Mouse (Mus musculus) kidney, embryonic 14.5 days (tissue): Measurements from ENCODE around the gene Psme1. TPM values are rescaled to one million over a fixed set of nuclear protein-coding genes. Genes with fewer than 3 reads are reported as not detected.

Source experiments
- ATAC-seq: fragments of 200-750 bp; cut with Nextera tagmentation; 2 replicates; pipeline ENCODE4 v1.8.0; 2017; ENCODE audit warnings: moderate number of reproducible peaks, mild to moderate bottlenecking, moderate TSS enrichment, moderate library complexity; ENCODE audit not compliant: low FRiP score, low TSS enrichment
- H3K27ac ChIP-seq: fragments of 300-500 bp; sonication (generic); 2 replicates; pipeline ENCODE4 v1.5.1; 2014; ENCODE audit warnings: low read depth, mild to moderate bottlenecking, low read length, moderate library complexity, mixed read lengths
- H3K27me3 ChIP-seq: fragments of 300-500 bp; sonication (generic); 2 replicates; pipeline ENCODE4 v1.6.1; 2014; ENCODE audit warnings: mild to moderate bottlenecking, low read length; ENCODE audit not compliant: control insufficient read depth, insufficient read depth
- H3K36me3 ChIP-seq: fragments of 300-500 bp; sonication (generic); 2 replicates; pipeline ENCODE4 v1.6.1; 2014; ENCODE audit warnings: low read length, mixed read lengths; ENCODE audit not compliant: control insufficient read depth, insufficient read depth
- H3K4me1 ChIP-seq: fragments of 300-500 bp; sonication (generic); 2 replicates; pipeline ENCODE4 v1.6.1; 2014; ENCODE audit warnings: low read length, mixed read lengths; ENCODE audit not compliant: control insufficient read depth, insufficient read depth
- H3K4me2 ChIP-seq: fragments of 300-500 bp; sonication (generic); replicated peaks from 2 replicates; pipeline ENCODE4 v1.6.1; 2014; ENCODE audit warnings: low read depth, mild to moderate bottlenecking, low read length
- H3K4me3 ChIP-seq: fragments of 300-500 bp; sonication (generic); 2 replicates; pipeline ENCODE4 v1.5.1; 2014; ENCODE audit warnings: mild to moderate bottlenecking, low read length
- H3K9ac ChIP-seq: fragments of 300-500 bp; sonication (generic); 2 replicates; pipeline ENCODE4 v1.6.1; 2014; ENCODE audit warnings: low read depth, mild to moderate bottlenecking, low read length, moderate library complexity
- H3K9me3 ChIP-seq: fragments of 300-500 bp; sonication (generic); 2 replicates; pipeline ENCODE4 v1.6.1; 2016; ENCODE audit warnings: low read length; ENCODE audit not compliant: control insufficient read depth
- WGBS: fragments of 180-500 bp; shearing (Covaris S2); extraction: QIAGEN DNeasy Blood & Tissue Kit; methylation state at CpG from one replicate; pipeline ENCODE4 v1.1.7; 2014; 5-methylcytosine and 5-hydroxymethylcytosine counted together
- polyA plus RNA-seq: library from polyadenylated mRNA; unstranded; fragments of >200 nt; fragmentation: Nextera tagmentation; extraction: Ambion mirVana; gene quantifications from 2 replicates; pipeline ENCODE4 v1.2.1, GENCODE M21; 2014

The Psme1 gene
- polyA plus RNA-seq, 1 experiment from 2014 or later, result 142 TPM

DNA sequence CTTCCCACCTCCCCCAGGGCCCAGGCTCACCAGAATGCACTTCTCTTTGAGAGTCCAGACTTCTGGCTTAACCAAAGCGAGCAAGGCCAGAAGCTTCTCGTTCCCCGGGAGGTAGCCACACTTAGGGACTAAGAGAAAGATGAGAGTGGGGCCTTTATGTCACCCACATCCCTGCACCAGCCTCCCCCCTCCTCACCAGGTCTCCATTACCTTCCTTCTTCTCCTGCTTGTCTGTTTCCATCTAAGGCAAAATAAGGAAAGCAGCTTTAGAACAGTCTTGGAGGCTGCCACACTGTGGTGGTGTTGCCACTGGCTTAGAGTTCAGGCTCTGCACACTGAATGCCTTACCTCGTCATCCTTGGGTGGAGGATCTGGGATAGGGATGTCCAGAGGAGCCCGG, 11.3 kb downstream of the Psme1 start:
- 94% methylated on average over 5 of the region's 5 CpGs for WGBS
- Histone ChIP-seq H3K4me3 (no peak overlapping the region), H3K27me3 (no peaks in the 10 kb centered on the region), H3K9ac (no peak overlapping the region), H3K36me3 (peaks cover 11% of the 10 kb centered on the region), H3K9me3 (no peaks in the 10 kb centered on the region), H3K27ac (no peak overlapping the region), H3K4me1 (peaks cover 17% of the 10 kb centered on the region), H3K4me2 (no peak overlapping the region)
- no peak for ATAC-seq

DNA sequence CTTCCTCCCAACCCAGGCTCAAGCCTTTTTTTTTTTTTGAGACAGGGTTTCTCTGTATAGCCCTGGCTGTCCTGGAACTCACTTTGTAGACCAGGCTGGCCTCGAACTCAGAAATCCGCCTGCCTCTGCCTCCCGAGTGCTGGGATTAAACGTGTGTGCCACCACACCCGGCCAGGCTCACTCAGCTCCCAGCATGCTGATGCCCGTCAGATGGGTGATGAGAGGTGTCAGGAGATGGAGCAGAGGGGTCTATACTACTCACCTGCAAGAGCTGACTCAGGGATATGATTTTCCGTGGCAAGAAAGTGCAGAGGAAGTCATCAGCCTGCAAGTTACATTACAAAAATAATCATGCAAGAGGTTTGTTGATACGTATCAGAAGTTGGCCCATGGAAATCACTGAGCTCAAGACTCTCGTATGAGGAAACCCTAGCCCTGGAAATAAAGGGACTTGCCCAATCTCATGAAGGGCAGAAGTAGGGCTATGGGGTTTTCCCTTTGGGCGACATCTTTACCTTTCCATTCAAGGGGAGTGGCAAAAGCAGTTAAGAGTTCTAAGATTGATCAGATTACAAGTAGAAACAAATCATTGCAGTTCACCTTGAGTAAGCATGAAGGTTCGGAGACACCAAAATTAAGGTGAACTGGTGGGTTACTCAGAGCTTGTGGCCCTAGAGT, 12.0 kb downstream of the Psme1 start:
- Histone ChIP-seq H3K27me3 (no peaks in the 10 kb centered on the region), H3K4me3 (peak overlapping the region; percentile 96), H3K9ac (peak overlapping the region; percentile 75; the same call in 1 of the 2 replicates), H3K9me3 (no peaks in the 10 kb centered on the region), H3K4me1 (peaks cover 17% of the 10 kb centered on the region), H3K36me3 (peaks cover 17% of the 10 kb centered on the region), H3K4me2 (peak overlapping the region; percentile 89), H3K27ac (peak overlapping the region; percentile 71; the same call in 1 of the 2 replicates)
- WGBS, result 82% methylated on average over 11 of the region's 11 CpGs
- no peak for ATAC-seq

DNA sequence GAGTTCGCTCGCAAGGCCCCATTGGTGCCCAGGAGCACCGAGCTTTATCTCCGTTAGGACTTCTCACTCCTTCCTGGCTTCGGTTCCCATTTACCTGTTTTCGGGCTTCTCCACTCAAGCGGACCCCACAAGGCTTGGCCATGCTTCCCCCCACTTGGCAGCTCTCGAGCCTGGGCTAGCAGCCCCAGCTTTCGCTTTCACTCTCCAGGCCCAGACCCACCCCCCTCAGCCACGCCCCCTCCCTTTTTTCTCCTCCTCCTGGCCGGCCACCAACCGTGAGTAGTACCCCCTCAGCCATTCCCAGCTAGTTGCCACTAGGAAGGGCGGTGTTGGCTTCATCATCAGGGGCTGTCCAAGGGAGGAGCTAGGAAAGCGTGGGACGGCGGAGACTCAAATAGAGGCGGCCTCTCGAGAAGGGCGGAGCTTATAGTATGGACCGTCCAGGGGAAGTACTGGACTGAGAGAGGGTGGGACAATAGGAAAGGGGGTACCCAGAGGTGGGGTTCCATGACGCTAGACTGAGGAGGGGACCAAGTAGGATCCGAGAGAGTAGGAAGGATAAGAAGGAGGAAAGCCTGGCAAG, 12.9 kb downstream of the Psme1 start, which contains the start of gene Psme2:
Gene Psme2, minus strand, starts transcription at position 366 of the 583 bp plus-strand sequence.
- Histone ChIP-seq H3K27me3 (no peaks in the 10 kb centered on the region), H3K36me3 (peaks cover 26% of the 10 kb centered on the region), H3K4me2 (peak within 1 kb of the TSS; percentile 89), H3K4me3 (peak within 1 kb of the TSS; percentile 96), H3K9me3 (no peaks in the 10 kb centered on the region), H3K4me1 (peaks cover 17% of the 10 kb centered on the region), H3K9ac (peak within 1 kb of the TSS; percentile 80), H3K27ac (peak within 1 kb of the TSS; percentile 95)
- whole genome bisulfite sequencing, result under 1% methylated on average over 22 of the region's 22 CpGs
- ATAC-seq, result peak; percentile 97

DNA sequence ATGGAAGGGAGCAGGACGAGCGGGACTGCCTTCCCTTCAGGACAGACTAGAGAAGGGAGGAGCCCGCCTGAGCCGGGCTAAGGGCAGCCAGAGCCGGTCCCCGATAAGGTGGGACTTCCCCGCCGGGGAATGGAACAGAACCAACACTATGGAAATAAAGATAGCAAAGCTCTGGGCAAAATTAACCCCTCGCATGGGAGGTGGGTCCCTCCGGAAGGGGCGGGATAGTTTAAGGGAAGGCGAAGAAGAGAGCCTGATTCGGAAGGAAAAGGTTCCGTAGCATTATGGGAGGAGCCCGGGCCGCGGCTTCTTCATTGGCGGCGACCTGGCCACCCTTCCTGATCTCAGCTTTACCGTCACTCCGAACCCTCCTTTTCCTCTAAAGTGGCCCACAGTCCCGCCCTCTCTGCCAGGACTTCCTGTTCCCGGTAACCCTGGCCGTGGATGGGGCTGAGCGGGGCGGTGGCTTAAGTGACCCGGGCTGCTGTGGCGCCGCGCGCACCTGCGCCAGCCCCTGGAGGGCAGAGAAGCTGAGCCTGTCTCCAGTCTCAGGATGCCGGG, 13.5 kb downstream of the Psme1 start, which contains the start of gene Rnf31:
Gene Rnf31, plus strand, starts transcription at position 378 of the 561 bp plus-strand sequence.
- peaks cover 17% of the 10 kb centered on the region for H3K4me1 ChIP-seq
- H3K9me3 ChIP-seq, result no peaks in the 10 kb centered on the region
- peak within 1 kb of the TSS; percentile 95 for H3K27ac ChIP-seq
- under 1% methylated on average over 33 of the region's 33 CpGs for WGBS
- peak; percentile 90 for ATAC-seq
- peak within 1 kb of the TSS; percentile 89 for H3K4me2 ChIP-seq
- peaks cover 32% of the 10 kb centered on the region for H3K36me3 ChIP-seq
- H3K4me3 ChIP-seq, result peak within 1 kb of the TSS; percentile 96
- no peaks in the 10 kb centered on the region for H3K27me3 ChIP-seq
- peak within 1 kb of the TSS; percentile 80 for H3K9ac ChIP-seq

DNA sequence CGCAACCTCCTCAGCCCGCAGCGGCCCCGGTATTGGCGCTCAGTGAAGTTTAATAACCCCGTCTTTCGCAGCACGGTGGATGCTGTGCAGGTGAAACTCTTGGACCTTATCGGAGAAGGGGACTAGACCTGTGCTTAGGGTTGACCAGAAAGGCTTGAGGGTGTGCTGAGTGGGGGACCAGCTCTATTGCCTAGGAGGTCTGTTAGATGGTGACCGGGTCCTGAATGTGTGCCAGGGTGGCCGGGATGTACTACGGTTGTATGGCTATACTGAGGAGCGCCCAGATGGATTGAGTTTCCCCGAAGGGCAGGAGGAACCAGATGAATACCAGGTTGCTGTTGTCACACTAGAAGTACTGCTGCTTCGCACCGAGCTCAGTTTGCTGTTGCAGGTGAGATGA, 14.3 kb downstream of the Psme1 start:
- H3K9ac ChIP-seq, result peak overlapping the region; percentile 80
- ATAC-seq, result no peak
- no peaks in the 10 kb centered on the region for H3K27me3 ChIP-seq
- peak overlapping the region; percentile 95; the same call in 1 of the 2 replicates for H3K27ac ChIP-seq
- no peaks in the 10 kb centered on the region for H3K9me3 ChIP-seq
- 3% methylated on average over 16 of the region's 16 CpGs for WGBS
- peaks cover 37% of the 10 kb centered on the region for H3K36me3 ChIP-seq
- H3K4me3 ChIP-seq, result peak overlapping the region; percentile 96
- H3K4me1 ChIP-seq, result peaks cover 17% of the 10 kb centered on the region
- H3K4me2 ChIP-seq, result peak overlapping the region; percentile 89

DNA sequence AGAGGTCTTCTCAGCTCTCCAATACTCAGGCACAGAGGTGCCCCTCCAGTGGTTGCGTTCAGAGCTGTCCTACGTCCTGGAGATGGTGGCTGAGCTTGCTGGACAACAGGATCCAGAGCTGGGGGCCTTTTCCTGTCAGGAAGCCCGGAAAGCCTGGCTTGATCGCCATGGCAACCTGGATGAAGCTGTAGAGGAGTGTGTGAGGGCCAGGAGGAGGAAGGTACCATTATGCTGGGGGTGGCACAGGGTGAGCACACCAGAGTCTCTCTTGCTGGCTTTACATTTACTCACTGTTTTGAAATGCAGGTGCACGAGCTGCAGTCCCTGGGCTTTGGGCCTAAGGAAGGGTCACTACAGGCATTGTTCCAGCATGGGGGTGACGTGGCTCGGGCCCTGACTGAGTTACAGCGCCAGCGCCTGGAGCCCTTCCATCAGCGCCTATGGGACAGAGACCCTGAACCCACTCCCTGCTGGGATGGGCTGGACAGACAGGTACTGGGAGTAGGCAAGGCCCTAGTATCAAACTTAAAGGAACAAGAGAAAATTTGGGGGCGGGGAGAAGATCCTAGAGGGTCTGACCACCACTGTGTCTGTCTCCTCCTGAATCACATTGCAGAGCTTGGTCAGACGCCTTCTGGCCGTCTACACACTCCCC, 18.2 kb downstream of the Psme1 start:
- no peaks in the 10 kb centered on the region for H3K9me3 ChIP-seq
- no peak overlapping the region for H3K4me2 ChIP-seq
- peaks cover 65% of the 10 kb centered on the region for H3K36me3 ChIP-seq
- 80% methylated on average over 13 of the region's 13 CpGs for WGBS
- H3K27ac ChIP-seq, result no peak overlapping the region
- peaks cover 10% of the 10 kb centered on the region for H3K4me1 ChIP-seq
- H3K4me3 ChIP-seq, result no peak overlapping the region
- ATAC-seq, result no peak
- no peaks in the 10 kb centered on the region for H3K27me3 ChIP-seq
- H3K9ac ChIP-seq, result no peak overlapping the region

DNA sequence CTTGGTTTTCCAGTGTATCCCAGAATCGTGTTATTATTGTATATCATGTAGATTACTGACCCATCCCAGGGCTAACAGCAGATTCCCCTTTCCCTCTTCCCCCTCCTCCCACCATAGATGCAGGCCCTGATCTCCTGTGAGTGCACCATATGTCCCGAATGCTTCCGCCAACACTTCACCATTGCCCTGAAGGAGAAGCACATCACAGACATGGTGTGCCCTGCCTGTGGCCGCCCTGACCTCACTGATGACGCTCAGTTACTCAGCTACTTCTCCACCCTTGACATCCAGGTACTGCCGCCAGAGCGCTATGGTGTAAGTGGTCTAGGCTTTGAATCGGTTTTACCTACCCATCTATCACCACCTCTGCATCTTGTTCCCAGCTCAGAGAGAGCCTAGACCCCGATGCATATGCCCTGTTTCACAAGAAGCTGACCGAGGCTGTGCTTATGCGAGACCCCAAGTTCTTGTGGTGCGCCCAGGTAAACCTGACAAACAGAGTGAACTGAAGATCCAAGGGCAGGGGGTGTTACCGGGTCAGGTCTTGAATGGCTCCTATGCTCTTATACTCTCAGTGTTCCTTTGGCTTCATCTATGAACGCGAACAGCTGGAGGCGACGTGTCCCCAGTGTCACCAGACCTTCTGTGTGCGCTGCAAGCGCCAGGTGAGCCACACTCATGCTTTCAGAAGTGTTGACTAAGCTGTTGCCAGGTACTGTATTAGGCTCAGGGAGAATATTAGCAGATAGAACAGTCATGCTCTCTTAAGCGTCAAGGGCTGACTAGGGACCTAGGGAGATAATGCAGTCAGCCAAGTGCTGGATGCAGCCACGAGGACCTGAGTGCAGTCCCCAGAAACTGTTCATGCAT, 20.8 kb downstream of the Psme1 start:
- H3K27ac ChIP-seq, result no peak overlapping the region
- no peak overlapping the region for H3K9ac ChIP-seq
- ATAC-seq, result no peak
- 88% methylated on average over 21 of the region's 21 CpGs for WGBS
- no peaks in the 10 kb centered on the region for H3K4me1 ChIP-seq
- H3K36me3 ChIP-seq, result peaks cover 79% of the 10 kb centered on the region
- H3K4me3 ChIP-seq, result no peak overlapping the region
- H3K27me3 ChIP-seq, result no peaks in the 10 kb centered on the region
- no peak overlapping the region for H3K4me2 ChIP-seq
- H3K9me3 ChIP-seq, result no peaks in the 10 kb centered on the region

DNA sequence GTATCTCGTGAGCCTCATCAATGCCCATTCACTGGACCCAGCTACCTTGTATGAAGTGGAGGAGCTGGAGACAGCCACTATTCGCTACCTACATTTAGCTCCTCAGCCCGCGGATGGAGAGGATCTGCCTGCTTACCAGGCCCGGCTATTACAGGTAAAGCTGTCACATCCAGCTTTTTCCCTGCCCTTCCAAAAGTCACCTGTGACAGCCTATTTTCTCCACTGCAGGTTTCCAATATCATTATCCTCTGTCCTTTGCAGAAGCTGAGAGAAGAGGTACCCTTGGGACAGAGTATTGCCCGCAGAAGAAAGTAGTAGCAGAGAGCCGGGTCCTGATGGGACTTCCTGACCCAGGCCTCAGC, 25.3 kb downstream of the Psme1 start, which contains the start of gene Irf9:
Gene Irf9, plus strand, starts transcription at position 301 of the 362 bp plus-strand sequence.
- no peak for ATAC-seq
- H3K9ac ChIP-seq, result peak within 1 kb of the TSS; percentile 52; the same call in 1 of the 2 replicates
- H3K4me1 ChIP-seq, result peaks cover 5% of the 10 kb centered on the region; the same call in 1 of the 2 replicates
- 74% methylated on average over 7 of the region's 7 CpGs for WGBS
- H3K4me3 ChIP-seq, result peak within 1 kb of the TSS; percentile 33
- peak within 1 kb of the TSS; percentile 70 for H3K27ac ChIP-seq
- H3K36me3 ChIP-seq, result peaks cover 65% of the 10 kb centered on the region
- peak within 1 kb of the TSS; percentile 41 for H3K4me2 ChIP-seq
- H3K9me3 ChIP-seq, result no peaks in the 10 kb centered on the region
- H3K27me3 ChIP-seq, result no peaks in the 10 kb centered on the region
